Mouse (Mus musculus) A20 (cell line): ENCODE measurements at regions not wholly inside any gene's neighbourhood (a gene's known extent, or its start where the extent isn't known, plus 50 kb on each side); places are given as distances from the start of the nearest gene placed in this dataset.

ENCODE experiments used
- DNase-seq: peaks from one replicate; pipeline ENCODE4 v3.0.0-alpha.2; 2011; ENCODE audit warnings: low read depth, low spot score

- DNase-seq = no peak
These were observed 479.2 kb upstream of the Atp2b1 start for GRCm38 (mm10) chr10:98434974-98435373.

- DNase-seq = no peak
These were observed 452.7 kb upstream of the Atp2b1 start for GRCm38 (mm10) chr10:98461538-98461937.

- DNase-seq = no peak
These were observed 439.6 kb upstream of the Atp2b1 start for GRCm38 (mm10) chr10:98474581-98474980.

- no peak for DNase-seq
These were observed 428.2 kb upstream of the Atp2b1 start for GRCm38 (mm10) chr10:98485751-98486681.

- peak; percentile 71 for DNase-seq
These were observed 419.9 kb upstream of the Atp2b1 start for GRCm38 (mm10) chr10:98494354-98494753.

GRCm38 (mm10) chr10:98496254-98496653 is 418.0 kb upstream of the Atp2b1 start:
- DNase-seq = no peak

- DNase-seq = no peak
These were observed 413.9 kb upstream of the Atp2b1 start for GRCm38 (mm10) chr10:98500315-98500714.

- DNase-seq = no peak
These were observed 412.6 kb upstream of the Atp2b1 start for GRCm38 (mm10) chr10:98501566-98501965.

- no peak for DNase-seq
These were observed 409.7 kb upstream of the Atp2b1 start for GRCm38 (mm10) chr10:98504524-98504923.

GRCm38 (mm10) chr10:98508515-98509143 is 405.6 kb upstream of the Atp2b1 start:
- DNase-seq = no peak

- DNase-seq = no peak
These were observed 399.4 kb upstream of the Atp2b1 start for GRCm38 (mm10) chr10:98514836-98515235.

- peak; percentile 3 for DNase-seq
These were observed 396.6 kb upstream of the Atp2b1 start for GRCm38 (mm10) chr10:98517609-98518008.

GRCm38 (mm10) chr10:98529565-98529964 is 384.6 kb upstream of the Atp2b1 start:
- DNase-seq = no peak

- no peak for DNase-seq
These were observed 382.8 kb upstream of the Atp2b1 start for GRCm38 (mm10) chr10:98531425-98531824.

- no peak for DNase-seq
These were observed 375.5 kb upstream of the Atp2b1 start for GRCm38 (mm10) chr10:98538706-98539105.

GRCm38 (mm10) chr10:98541062-98541461 is 373.1 kb upstream of the Atp2b1 start:
- no peak for DNase-seq

GRCm38 (mm10) chr10:98542072-98542471 is 372.1 kb upstream of the Atp2b1 start:
- no peak for DNase-seq

- DNase-seq = no peak
These were observed 370.8 kb upstream of the Atp2b1 start for GRCm38 (mm10) chr10:98543253-98543997.

GRCm38 (mm10) chr10:98543998-98544349 is 370.2 kb upstream of the Atp2b1 start:
- DNase-seq = no peak

- DNase-seq = no peak
These were observed 359.6 kb upstream of the Atp2b1 start for GRCm38 (mm10) chr10:98554575-98554974.

- DNase-seq = no peak
These were observed 356.6 kb upstream of the Atp2b1 start for GRCm38 (mm10) chr10:98557470-98558060.

GRCm38 (mm10) chr10:98558560-98558959 is 355.6 kb upstream of the Atp2b1 start:
- no peak for DNase-seq
